In the genomic region with DNA sequence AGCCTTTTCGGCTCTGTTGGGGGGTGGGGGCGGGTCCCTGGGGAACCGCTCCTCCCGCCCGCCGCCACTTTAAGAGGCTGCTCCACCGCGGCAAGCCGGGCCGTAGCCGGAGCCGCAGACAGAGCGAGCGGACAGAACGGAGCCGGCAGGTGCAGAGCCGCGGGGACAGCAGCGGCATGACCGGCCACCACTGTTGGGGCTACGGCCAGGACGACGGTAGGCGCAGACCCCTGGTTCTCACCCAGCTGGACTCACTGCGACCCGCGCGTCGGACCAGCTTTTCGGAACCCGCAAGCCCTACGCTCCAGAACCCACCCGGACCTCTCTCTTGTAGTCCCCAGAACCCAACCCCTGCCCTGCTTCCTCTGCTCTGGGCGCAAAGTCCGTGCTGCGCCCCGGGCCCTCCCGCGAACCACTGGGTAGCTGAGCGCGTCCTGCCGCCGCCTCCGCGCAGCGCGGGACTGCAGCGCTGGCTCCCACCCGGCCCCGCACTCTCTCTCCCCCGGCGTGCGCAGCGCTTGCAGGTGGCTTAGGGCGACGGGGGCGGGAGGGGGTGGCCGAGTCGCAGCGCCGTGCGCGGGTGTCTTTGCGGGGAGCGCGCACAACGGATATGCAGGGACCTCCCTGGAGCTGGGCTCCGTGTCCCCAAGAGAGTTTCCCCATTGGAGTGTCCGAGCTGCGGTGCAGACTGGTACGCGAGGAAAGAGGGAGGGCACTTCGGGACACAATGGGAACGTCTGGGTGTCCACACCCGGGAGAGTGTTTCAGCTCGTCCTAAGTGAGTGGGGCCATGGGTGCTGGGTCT, we compare ENCODE assay signal across 8 mouse cellular contexts. TPM values are rescaled to one million over a fixed set of nuclear protein-coding genes. Genes with fewer than 3 reads are reported as not detected.
A peak's percentile ranks its signal among the peaks of the same experiment; 100 is the strongest.
DNase-seq lines count a peak whose midpoint lies in the region; ATAC-seq and TF ChIP-seq lines count a peak whose summit lies in the region.

No protein-coding gene starts in this region.

- H3K9me3 ChIP-seq in kidney, postnatal 0 days (replicated peaks; ENCODE audit: low read length): no peaks in the 10 kb centered on the region

- intact Hi-C loops in left cerebral cortex, postnatal 4 days (cut with DNase I): no loop called here

- DNase-seq in left cerebral cortex, adult 18-20 months (ENCODE audit: low spot score in 2 of 2): peak; percentile 44 to 73
- no peak for DNase-seq in left cerebral cortex, postnatal 4 days
- DNase-seq in cerebellum, adult 18-20 months: peak; percentile 48 to 69
- DNase-seq in kidney, postnatal 0 days (ENCODE audit: low spot score): no peak
- DNase-seq in splenic B cell, adult 2 months (ENCODE audit: low read depth, low spot score): peak; percentile 30
- DNase-seq in urinary bladder, postnatal 4 days (ENCODE audit: low spot score in 2 of 2): no peak

- peak overlapping the region; percentile 84 for H3K4me2 ChIP-seq in kidney, postnatal 0 days (ENCODE audit: low read length)

- ATAC-seq in granulocyte monocyte progenitor cell, adult 5-6 weeks (replicated peaks; ENCODE audit: poor library complexity, severe bottlenecking): peak; percentile 60
- peak; percentile 50 for ATAC-seq in kidney, postnatal 0 days (replicated peaks; ENCODE audit: low FRiP score, low read depth)
- ATAC-seq in megakaryocyte progenitor cell, adult 5-6 weeks (replicated peaks; ENCODE audit: poor library complexity): peak; percentile 46

- no peak for TF ChIP-seq CTCF in kidney, postnatal 0 days (IDR thresholded peaks at IDR 0.05; ENCODE audit: low read depth)

- H3K27me3 ChIP-seq in kidney, postnatal 0 days (ENCODE audit: insufficient read depth, low read length): peaks cover 31% of the 10 kb centered on the region
- no peaks in the 10 kb centered on the region for H3K27me3 ChIP-seq in splenic B cell, adult 2 months (ENCODE audit: control insufficient read depth, insufficient read depth, low read length, poor library complexity, severe bottlenecking)

- 0 out of 2 replicates have a peak overlapping the region, but pooled peaks have one; percentile 2 for H3K9ac ChIP-seq in kidney, postnatal 0 days (ENCODE audit: low read depth, low read length)

- no peaks in the 10 kb centered on the region for H3K36me3 ChIP-seq in kidney, postnatal 0 days (ENCODE audit: insufficient read depth, low read length)
- H3K36me3 ChIP-seq in splenic B cell, adult 2 months (ENCODE audit: control insufficient read depth, insufficient read depth, low read length, poor library complexity, severe bottlenecking): no peaks in the 10 kb centered on the region

- no peaks in the 10 kb centered on the region for H3K4me1 ChIP-seq in kidney, postnatal 0 days (replicated peaks; ENCODE audit: insufficient read depth, low read length)

- WGBS in kidney, postnatal 0 days: 1% methylated on average over 76 of the region's 76 CpGs

- peak overlapping the region; percentile 46 for H3K4me3 ChIP-seq in kidney, postnatal 0 days (replicated peaks; ENCODE audit: low read depth, low read length)

- no peak overlapping the region for H3K27ac ChIP-seq in kidney, postnatal 0 days

RNA-seq across cellular contexts. Expression of gene Car7, which starts 6.4 kb away (rescaled TPM):
- total RNA-seq in left cerebral cortex, adult 18-20 months (2021): 10 to 100 TPM; 25.3 to 28.7 TPM
- 1 to 10 TPM; 3.8 to 4.6 TPM for total RNA-seq in left cerebral cortex, postnatal 4 days (2021)
- total RNA-seq in granulocyte monocyte progenitor cell, adult 5-6 weeks (2014; fragmentation: Nextera tagmentation): not detected in 2 replicates
- total RNA-seq in granulocyte monocyte progenitor cell, adult 5-6 weeks (2017): 0.52 TPM in 1 of 2 replicates, not detected in the other
- 5.2 and 5.8 TPM in 2 replicates for polyA plus RNA-seq in kidney, postnatal 0 days (2015; fragmentation: Nextera tagmentation; extraction: Ambion mirVana)
- total RNA-seq in megakaryocyte progenitor cell, adult 5-6 weeks (2015): not detected in 2 replicates
- total RNA-seq in megakaryocyte progenitor cell, adult 5-6 weeks (2017): 0.07 and 0.33 TPM in 2 replicates

RNA-seq across cellular contexts. Expression of gene Nae1, which starts 6.5 kb away (rescaled TPM):
- 10 to 100 TPM; 47.7 to 55.6 TPM for total RNA-seq in left cerebral cortex, adult 18-20 months (2021)
- 10 to 100 TPM; 57.5 to 62.9 TPM for total RNA-seq in left cerebral cortex, postnatal 4 days (2021)
- 38.8 and 62.4 TPM in 2 replicates for total RNA-seq in granulocyte monocyte progenitor cell, adult 5-6 weeks (2014; fragmentation: Nextera tagmentation)
- total RNA-seq in granulocyte monocyte progenitor cell, adult 5-6 weeks (2017): 64.6 and 109 TPM in 2 replicates
- 87.8 and 91.8 TPM in 2 replicates for polyA plus RNA-seq in kidney, postnatal 0 days (2015; fragmentation: Nextera tagmentation; extraction: Ambion mirVana)
- total RNA-seq in megakaryocyte progenitor cell, adult 5-6 weeks (2015): 60.1 and 69.1 TPM in 2 replicates
- 74.4 and 88.3 TPM in 2 replicates for total RNA-seq in megakaryocyte progenitor cell, adult 5-6 weeks (2017)

RNA-seq across cellular contexts. Expression of gene Terb1, which starts 31.2 kb away (rescaled TPM):
- total RNA-seq in left cerebral cortex, adult 18-20 months (2021): 1 to 10 TPM; 1.6 to 1.7 TPM
- total RNA-seq in left cerebral cortex, postnatal 4 days (2021): under 1 TPM; 0.74 to 0.94 TPM
- total RNA-seq in granulocyte monocyte progenitor cell, adult 5-6 weeks (2014; fragmentation: Nextera tagmentation): not detected in 2 replicates
- not detected in 2 replicates for total RNA-seq in granulocyte monocyte progenitor cell, adult 5-6 weeks (2017)
- 0.52 and 0.54 TPM in 2 replicates for polyA plus RNA-seq in kidney, postnatal 0 days (2015; fragmentation: Nextera tagmentation; extraction: Ambion mirVana)
- total RNA-seq in megakaryocyte progenitor cell, adult 5-6 weeks (2015): not detected in 2 replicates
- not detected in 2 replicates for total RNA-seq in megakaryocyte progenitor cell, adult 5-6 weeks (2017)

RNA-seq across cellular contexts. Expression of gene Pdp2, which starts 50.3 kb away (rescaled TPM):
- total RNA-seq in left cerebral cortex, adult 18-20 months (2021): 1 to 10 TPM; 7.7 to 8.9 TPM
- total RNA-seq in left cerebral cortex, postnatal 4 days (2021): 10 to 100 TPM; 13.0 to 13.6 TPM
- 9.6 and 13.1 TPM in 2 replicates for total RNA-seq in granulocyte monocyte progenitor cell, adult 5-6 weeks (2014; fragmentation: Nextera tagmentation)
- total RNA-seq in granulocyte monocyte progenitor cell, adult 5-6 weeks (2017): 10.3 and 11.4 TPM in 2 replicates
- polyA plus RNA-seq in kidney, postnatal 0 days (2015; fragmentation: Nextera tagmentation; extraction: Ambion mirVana): 12.6 and 14.5 TPM in 2 replicates
- total RNA-seq in megakaryocyte progenitor cell, adult 5-6 weeks (2015): 8.8 and 9.3 TPM in 2 replicates
- 7.2 and 9.2 TPM in 2 replicates for total RNA-seq in megakaryocyte progenitor cell, adult 5-6 weeks (2017)

Comparison
In these comparisons a context has a peak if more than half of its experiments do, and no peak if none do; other contexts are left out.
1. DNase-seq: peak in left cerebral cortex, adult 18-20 months (2 of 2), cerebellum, adult 18-20 months (2 of 2) and splenic B cell, adult 2 months (single experiment); none in left cerebral cortex, postnatal 4 days (single experiment), kidney, postnatal 0 days (single experiment) and urinary bladder, postnatal 4 days (0 of 2).
2. RNA of gene Car7, which starts 6.4 kb away (total RNA-seq): 25.3 to 28.7 TPM in left cerebral cortex, adult 18-20 months; 3.8 to 4.6 TPM in left cerebral cortex, postnatal 4 days, 0.07 to 0.33 TPM in megakaryocyte progenitor cell, adult 5-6 weeks and 0.52 TPM in granulocyte monocyte progenitor cell, adult 5-6 weeks; every median in the first group is over 4 times any median in the second.
3. Peak in every context shown above with its lines, with median percentiles within 50 percentile points of each other: ATAC-seq.